Mouse (Mus musculus) urinary bladder, postnatal 0 days (tissue): ENCODE measurements around the gene Vmn2r56. TPM values are rescaled to one million over a fixed set of nuclear protein-coding genes. Genes with fewer than 3 reads are reported as not detected.

ENCODE experiments used
- polyA plus RNA-seq: library from polyadenylated mRNA; unstranded; fragments of >200 nt; fragmentation: Nextera tagmentation; extraction: Ambion mirVana; gene quantifications from 2 replicates; pipeline ENCODE4 v1.2.1, GENCODE M21; 2015

Gene Vmn2r56
- not detected in 2 replicates for polyA plus RNA-seq

DNA sequence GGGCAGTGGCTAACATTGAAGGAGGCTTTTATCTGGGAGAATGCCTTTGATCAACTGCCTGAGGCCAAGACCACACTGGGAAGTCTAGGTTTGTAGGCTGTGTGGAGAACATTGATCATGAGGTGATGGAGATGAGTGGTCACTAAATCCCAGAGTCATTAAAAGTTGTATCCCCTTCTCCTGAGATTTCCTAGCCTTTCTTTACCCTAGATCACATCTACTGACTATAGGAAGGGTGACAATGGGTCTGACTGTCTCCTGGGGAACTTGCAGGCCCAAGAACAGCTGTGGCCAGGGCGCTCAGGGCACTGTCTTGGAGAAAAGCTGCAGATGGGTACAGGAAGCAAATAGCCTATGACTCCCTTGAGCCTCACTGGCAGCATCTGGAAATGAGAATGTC lies at the start of gene Vmn2r56:
Gene Vmn2r56 (minus strand): TSS at position 101 of the 400 bp plus-strand sequence.

DNA sequence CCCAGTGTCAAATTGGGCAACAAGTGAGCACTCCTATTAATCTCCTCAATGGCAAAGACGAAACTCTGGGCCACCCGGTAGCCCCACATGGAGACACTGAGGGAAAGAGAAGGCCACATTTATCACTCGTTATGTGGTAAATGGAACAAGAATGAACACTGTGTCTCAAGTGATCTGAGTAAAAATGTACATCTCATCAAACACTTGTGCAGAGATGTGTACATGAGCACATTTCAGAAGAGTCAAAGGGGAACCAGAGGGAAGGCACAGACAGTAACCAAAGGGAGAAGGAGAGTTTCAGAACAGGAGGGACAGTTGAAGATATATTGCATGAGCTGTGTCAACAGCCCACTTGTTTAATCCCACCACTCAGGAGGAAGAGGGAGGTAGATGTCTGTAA lies 49.9 kb downstream of the Vmn2r56 start, which contains the start of gene Vmn2r55:
Gene Vmn2r55 (minus strand): TSS at position 101 of the 400 bp plus-strand sequence.

DNA sequence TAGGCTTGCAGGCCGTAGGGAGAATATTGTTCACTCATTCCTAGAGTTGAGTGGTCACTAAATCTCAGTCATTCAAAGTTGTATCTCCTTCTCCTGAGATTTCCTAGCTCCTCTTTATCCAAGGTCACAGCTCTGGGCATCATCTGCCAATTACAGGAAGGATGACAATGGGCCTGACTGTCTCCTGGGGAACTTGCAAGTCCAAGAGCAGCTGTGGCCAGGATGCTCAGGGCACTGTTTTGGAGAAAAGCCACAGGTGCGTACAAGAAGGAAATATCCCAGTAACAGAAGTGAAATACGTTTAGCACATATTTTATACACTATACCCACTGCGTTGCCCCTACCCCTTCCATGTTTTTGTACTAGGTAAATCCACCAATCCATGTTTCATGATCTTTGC lies 94.6 kb downstream of the Vmn2r56 start, which contains the start of gene Vmn2r54:
Gene Vmn2r54 (minus strand): TSS at position 101 of the 400 bp plus-strand sequence.

Other genes starting within 250 kb of the Vmn2r56 start
- gene 2900092C05Rik, start 222.5 kb downstream of the Vmn2r56 start, polyA plus RNA-seq: not detected in 2 replicates
- not detected in 2 replicates for gene Vmn2r53, start 126.2 kb downstream of the Vmn2r56 start, polyA plus RNA-seq
- gene Vmn2r54, start 94.7 kb downstream of the Vmn2r56 start, polyA plus RNA-seq: not detected in 2 replicates
- gene Vmn2r55, start 50.0 kb downstream of the Vmn2r56 start, polyA plus RNA-seq: not detected in 2 replicates
- gene Zscan18, start 68.6 kb upstream of the Vmn2r56 start, polyA plus RNA-seq: 1.2 and 1.3 TPM in 2 replicates
- 5.2 and 5.8 TPM in 2 replicates for gene Zfp329, start 83.9 kb upstream of the Vmn2r56 start, polyA plus RNA-seq
- gene Zfp110, start 99.8 kb upstream of the Vmn2r56 start, polyA plus RNA-seq: 18.0 and 18.1 TPM in 2 replicates
- gene Zfp128, start 146.2 kb upstream of the Vmn2r56 start, polyA plus RNA-seq: 1.5 and 1.6 TPM in 2 replicates
- gene Zscan22, start 162.8 kb upstream of the Vmn2r56 start, polyA plus RNA-seq: 5.3 and 5.7 TPM in 2 replicates
- gene Rps5, start 187.3 kb upstream of the Vmn2r56 start, polyA plus RNA-seq: 736 and 897 TPM in 2 replicates
- gene Rnf225, start 192.4 kb upstream of the Vmn2r56 start, polyA plus RNA-seq: 1.3 and 1.9 TPM in 2 replicates
- 5.2 and 5.5 TPM in 2 replicates for gene Zfp324, start 230.8 kb upstream of the Vmn2r56 start, polyA plus RNA-seq
- gene Zfp446, start 242.8 kb upstream of the Vmn2r56 start, polyA plus RNA-seq: 2.6 and 2.9 TPM in 2 replicates